Mouse (Mus musculus) neural tube, embryonic 13.5 days (tissue): ENCODE measurements around the gene BC034090. TPM values are rescaled to one million over a fixed set of nuclear protein-coding genes. Genes with fewer than 3 reads are reported as not detected.

Experiments
- ATAC-seq: fragments of 200-750 bp; cut with Nextera tagmentation; 2 replicates; pipeline ENCODE4 v1.8.0; 2017; ENCODE audit warnings: low read depth, mild to moderate bottlenecking, moderate TSS enrichment, moderate library complexity
- H3K27ac ChIP-seq: fragments of 300-500 bp; sonication (generic); replicated peaks from 2 replicates; pipeline ENCODE4 v1.5.1; 2015; ENCODE audit warnings: moderate library complexity, mild to moderate bottlenecking, inconsistent platforms
- H3K27me3 ChIP-seq: fragments of 300-500 bp; sonication (generic); 2 replicates; pipeline ENCODE4 v1.6.1; 2015; ENCODE audit warnings: mild to moderate bottlenecking, inconsistent platforms
- H3K36me3 ChIP-seq: fragments of 300-500 bp; sonication (generic); 2 replicates; pipeline ENCODE4 v1.6.1; 2015; ENCODE audit warnings: mild to moderate bottlenecking, inconsistent platforms
- H3K4me1 ChIP-seq: fragments of 300-500 bp; sonication (generic); replicated peaks from 2 replicates; pipeline ENCODE4 v1.6.1; 2015; ENCODE audit warnings: inconsistent platforms
- H3K4me2 ChIP-seq: fragments of 300-500 bp; sonication (generic); 2 replicates; pipeline ENCODE4 v1.6.1; 2015; ENCODE audit warnings: inconsistent platforms, mild to moderate bottlenecking, moderate library complexity
- H3K4me3 ChIP-seq: fragments of 300-500 bp; sonication (generic); 2 replicates; pipeline ENCODE4 v1.5.1; 2015; ENCODE audit warnings: mild to moderate bottlenecking, inconsistent platforms
- H3K9ac ChIP-seq: fragments of 300-500 bp; sonication (generic); 2 replicates; pipeline ENCODE4 v1.6.1; 2015; ENCODE audit warnings: moderate library complexity, mild to moderate bottlenecking, inconsistent platforms
- H3K9me3 ChIP-seq: fragments of 300-500 bp; sonication (generic); 2 replicates; pipeline ENCODE4 v1.6.1; 2016; ENCODE audit warnings: inconsistent platforms
- WGBS: fragments of 180-500 bp; shearing (Covaris S2); methylation state at CpG from one replicate; pipeline ENCODE4 v1.1.7; 2015; 5-methylcytosine and 5-hydroxymethylcytosine counted together
- polyA plus RNA-seq: library from polyadenylated mRNA; unstranded; fragments of >200 nt; fragmentation: Nextera tagmentation; extraction: Ambion mirVana; gene quantifications from 2 replicates; pipeline ENCODE4 v1.2.1, GENCODE M21; 2015

BC034090 gene
- polyA plus RNA-seq, 1 experiment from 2014 or later: 3.5 TPM

DNA sequence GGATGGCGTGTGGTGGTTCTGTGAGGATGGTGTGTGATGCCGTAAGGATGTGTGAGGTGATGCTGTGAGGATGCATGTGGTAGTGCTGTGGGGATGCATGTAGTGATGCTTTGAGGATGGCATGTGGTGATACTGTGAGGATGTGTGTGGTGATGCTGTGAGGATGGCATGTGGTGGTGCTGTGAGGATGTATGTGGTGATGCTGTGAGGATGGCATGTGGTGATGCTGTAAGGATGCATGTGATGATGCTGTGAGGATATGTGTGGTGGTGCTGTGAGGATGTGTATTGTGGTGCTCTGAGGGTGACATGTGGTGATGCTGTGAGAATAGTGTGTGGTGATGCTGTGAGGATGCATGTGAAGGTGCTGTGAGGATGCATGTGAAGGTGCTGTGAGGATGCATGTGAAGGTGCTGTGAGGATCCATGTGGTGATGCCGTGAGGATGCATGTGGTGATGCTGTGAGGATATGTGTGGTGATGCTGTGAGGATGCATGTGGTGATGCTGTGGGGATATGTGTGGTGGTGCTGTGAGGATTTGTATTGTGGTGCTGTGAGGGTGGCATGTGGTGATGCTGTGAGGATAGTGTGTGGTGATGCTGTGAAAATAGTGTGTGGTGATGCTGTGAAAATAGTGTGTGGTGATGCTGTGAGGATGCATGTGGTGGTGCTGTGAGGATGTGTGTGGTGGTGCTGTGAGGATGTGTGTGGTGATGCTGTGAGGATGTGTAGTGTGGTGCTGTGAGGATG is 71.2 kb downstream of the BC034090 start:
- H3K4me3 ChIP-seq: no peak overlapping the region
- peaks cover 16% of the 10 kb centered on the region for H3K4me1 ChIP-seq
- H3K9me3 ChIP-seq: no peaks in the 10 kb centered on the region
- H3K36me3 ChIP-seq: peaks cover 28% of the 10 kb centered on the region
- 85% methylated on average over 3 of the region's 3 CpGs for WGBS
- no peak for ATAC-seq
- H3K9ac ChIP-seq: peak overlapping the region; percentile 31; the same call in 1 of the 2 replicates
- H3K27me3 ChIP-seq: no peaks in the 10 kb centered on the region
- no peak overlapping the region for H3K4me2 ChIP-seq
- no peak overlapping the region for H3K27ac ChIP-seq

DNA sequence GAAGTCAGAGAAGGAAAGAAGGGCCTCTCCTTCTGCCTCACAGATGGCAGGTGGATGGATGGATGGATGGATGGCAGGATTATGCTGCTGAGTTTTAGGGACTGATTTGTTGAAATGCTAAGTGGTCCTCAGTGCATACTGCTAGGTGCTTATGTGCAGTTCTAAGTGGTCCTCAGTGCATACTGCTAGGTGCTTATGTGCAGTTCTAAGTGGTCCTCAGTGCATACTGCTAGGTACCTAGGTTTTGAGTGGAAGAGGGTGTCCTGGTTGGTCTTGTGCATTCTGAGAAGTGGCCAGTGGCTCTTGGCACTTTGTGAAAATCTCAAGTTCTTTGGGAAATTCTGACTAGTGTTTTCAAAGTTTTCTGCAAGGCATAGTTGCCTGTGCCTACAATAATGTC is 74.3 kb downstream of the BC034090 start:
- no peak for ATAC-seq
- peaks cover 19% of the 10 kb centered on the region for H3K4me1 ChIP-seq

DNA sequence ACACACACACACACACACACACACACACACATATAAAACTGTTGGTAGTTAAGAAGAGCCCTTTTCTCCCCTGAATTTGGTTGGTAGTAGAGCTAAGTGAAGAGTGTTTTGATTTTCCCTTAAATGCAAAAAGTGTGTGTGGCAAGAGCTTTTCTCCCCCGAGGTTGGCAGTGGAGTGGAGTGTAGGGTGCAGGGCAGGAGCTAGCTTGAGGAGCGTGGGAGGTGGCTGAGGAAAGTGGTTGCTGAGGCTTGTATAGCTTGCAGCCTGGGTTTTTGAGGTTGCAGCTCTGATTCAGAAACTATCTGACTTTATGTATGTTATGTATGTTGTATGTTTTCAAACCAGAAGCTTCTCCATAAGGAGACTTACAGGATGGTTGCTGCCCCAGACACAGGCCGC is 76.8 kb downstream of the BC034090 start:
- no peak overlapping the region for H3K4me3 ChIP-seq
- no peaks in the 10 kb centered on the region for H3K9me3 ChIP-seq
- 92% methylated on average over 3 of the region's 3 CpGs for WGBS
- H3K9ac ChIP-seq: no peak overlapping the region
- H3K27me3 ChIP-seq: no peaks in the 10 kb centered on the region
- H3K4me2 ChIP-seq: no peak overlapping the region
- H3K36me3 ChIP-seq: no peaks in the 10 kb centered on the region
- peaks cover 35% of the 10 kb centered on the region for H3K4me1 ChIP-seq
- H3K27ac ChIP-seq: no peak overlapping the region
- ATAC-seq: no peak

More for the DNA sequence above, 74.3 kb downstream of the BC034090 start:
- Histone ChIP-seq H3K4me2 (no peak overlapping the region), H3K4me3 (no peak overlapping the region), H3K9ac (no peak overlapping the region), H3K9me3 (no peaks in the 10 kb centered on the region), H3K27me3 (no peaks in the 10 kb centered on the region), H3K36me3 (peaks cover 1% of the 10 kb centered on the region; the same call in 1 of the 2 replicates), H3K27ac (no peak overlapping the region)

Other genes starting within 250 kb of the BC034090 start
- 7.5 and 7.9 TPM in 2 replicates for gene Ier5, start 144.8 kb downstream of the BC034090 start, polyA plus RNA-seq
- 1.3 TPM in 2 replicates for gene Mr1, start 97.6 kb downstream of the BC034090 start, polyA plus RNA-seq
- 106 and 121 TPM in 2 replicates for gene Stx6, start 85.7 kb downstream of the BC034090 start, polyA plus RNA-seq
- gene Xpr1, start 173.0 kb upstream of the BC034090 start, polyA plus RNA-seq: 45.3 and 48.7 TPM in 2 replicates